Mouse (Mus musculus) lung, postnatal 0 days (tissue): ENCODE data around the gene Csk.

Source experiments
- CTCF ChIP-seq: IDR thresholded peaks from 2 replicates; pipeline ENCODE4 v1.5.1; 2016; ENCODE audit warnings: antibody characterized with exemption, mild to moderate bottlenecking
- EP300 ChIP-seq: IDR thresholded peaks from 2 replicates; pipeline ENCODE4 v1.6.1; 2016; ENCODE audit warnings: antibody characterized with exemption, mild to moderate bottlenecking, control low read depth

DNA sequence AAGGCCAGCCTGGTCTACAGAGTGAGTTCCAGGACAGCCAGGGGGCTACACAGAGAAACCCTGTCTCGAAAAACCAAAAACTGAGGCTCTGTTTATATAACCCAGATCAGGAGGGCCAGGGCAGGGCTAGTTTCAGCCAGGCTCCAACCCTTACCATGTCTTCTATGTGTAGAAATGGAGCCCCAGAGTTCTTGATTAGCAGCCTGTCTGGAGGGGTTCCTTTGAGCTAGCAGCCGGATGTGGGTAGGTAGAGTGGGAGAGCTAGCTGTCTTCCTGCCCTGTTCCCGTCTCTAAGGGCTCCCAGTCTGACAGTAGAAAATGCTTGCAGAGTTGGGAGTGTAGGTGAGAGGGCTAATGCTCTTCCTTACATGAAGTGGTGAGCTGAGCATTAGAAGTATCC lies 13.7 kb upstream of the Csk start:
- no peak for TF ChIP-seq CTCF
- no peak for TF ChIP-seq EP300
